Mouse (Mus musculus) myocyte (in vitro differentiated cells): ENCODE results near the gene Ncam1. TPM values are rescaled to one million over a fixed set of nuclear protein-coding genes. Genes with fewer than 3 reads are reported as not detected.

Experiments
- H3K27me3 ChIP-seq: one replicate; pipeline ENCODE4 v1.6.1; 2011; ENCODE audit not compliant: control insufficient read depth, insufficient read depth, insufficient read length
- H3K36me3 ChIP-seq: one replicate; pipeline ENCODE4 v1.6.1; 2011; ENCODE audit not compliant: control insufficient read depth, insufficient read depth
- H3K4me2 ChIP-seq: one replicate; pipeline ENCODE4 v1.6.1; 2011; ENCODE audit warnings: low read depth, control low read depth
- H3K4me3 ChIP-seq: one replicate; pipeline ENCODE4 v1.5.1; 2011; ENCODE audit warnings: mild to moderate bottlenecking, control low read depth, moderate library complexity
- H3K79me2 ChIP-seq: one replicate; pipeline ENCODE4 v1.6.1; 2011; ENCODE audit not compliant: control insufficient read depth, insufficient read depth
- H3ac ChIP-seq: one replicate; pipeline ENCODE4 v1.6.1; 2011; ENCODE audit not compliant: control insufficient read depth, insufficient read length
- CEBPB ChIP-seq: IDR thresholded peaks from 2 replicates; pipeline ENCODE4 v1.6.1; 2011; ENCODE audit warnings: mild to moderate bottlenecking, moderate library complexity; ENCODE audit not compliant: poor library complexity, insufficient read depth, severe bottlenecking
- E2F4 ChIP-seq: IDR thresholded peaks from one replicate; pipeline ENCODE4 v1.6.1; 2011; ENCODE audit warnings: mild to moderate bottlenecking, control low read depth, moderate library complexity; ENCODE audit not compliant: insufficient read depth
- MAX ChIP-seq: IDR thresholded peaks from one replicate; pipeline ENCODE4 v1.6.1; 2011; ENCODE audit warnings: low read depth, mild to moderate bottlenecking, control low read depth
- MYOD1 ChIP-seq, 3 experiments: IDR thresholded peaks; one replicate each; pipeline ENCODE4 v1.6.1; 2011; ENCODE audit warnings: control low read depth in 2 of 3, low read depth in 2 of 3, mild to moderate bottlenecking in 2 of 3, moderate library complexity in 1 of 3; ENCODE audit not compliant: insufficient read length in 2 of 3, control insufficient read depth in 1 of 3
- MYOG ChIP-seq, 3 experiments: IDR thresholded peaks; one replicate each; pipeline ENCODE4 v1.6.1; 2011; ENCODE audit warnings: control low read depth in 2 of 3, low read depth in 2 of 3, mild to moderate bottlenecking in 2 of 3; ENCODE audit not compliant: insufficient read length in 2 of 3, control insufficient read depth in 1 of 3, insufficient read depth in 1 of 3
- POLR2A ChIP-seq: IDR thresholded peaks from one replicate; pipeline ENCODE4 v1.6.1; 2011; ENCODE audit warnings: low read depth, mild to moderate bottlenecking, control low read depth, moderate library complexity; ENCODE audit not compliant: insufficient read length
- POLR2AphosphoS2 ChIP-seq: IDR thresholded peaks from one replicate; pipeline ENCODE4 v1.6.1; 2011; ENCODE audit warnings: low read depth, control low read depth; ENCODE audit not compliant: insufficient read length
- REST ChIP-seq: IDR thresholded peaks from one replicate; pipeline ENCODE4 v1.6.1; 2011; ENCODE audit warnings: mild to moderate bottlenecking, control low read depth, moderate library complexity; ENCODE audit not compliant: insufficient read depth, insufficient read length
- SRF ChIP-seq: IDR thresholded peaks from one replicate; pipeline ENCODE4 v1.6.1; 2011; ENCODE audit warnings: low read depth; ENCODE audit not compliant: control insufficient read depth, insufficient read length
- TCF12 ChIP-seq: IDR thresholded peaks from one replicate; pipeline ENCODE4 v1.6.1; 2011; ENCODE audit warnings: mild to moderate bottlenecking, control low read depth; ENCODE audit not compliant: poor library complexity, insufficient read depth, severe bottlenecking
- TCF3 ChIP-seq: IDR thresholded peaks from one replicate; pipeline ENCODE4 v1.6.1; 2011; ENCODE audit warnings: low read depth, control low read depth; ENCODE audit not compliant: insufficient read length
- USF1 ChIP-seq: IDR thresholded peaks from one replicate; pipeline ENCODE4 v1.6.1; 2011; ENCODE audit warnings: low read depth, mild to moderate bottlenecking, control low read depth, moderate library complexity
- polyA plus RNA-seq: library from polyadenylated mRNA; unstranded; fragments of >200 nt; fragmentation: generic; extraction: Trizol; gene quantifications from one replicate; pipeline ENCODE4 v1.2.1, GENCODE M21; 2012; ENCODE audit warnings: missing spikeins

Gene Ncam1
- polyA plus RNA-seq, 1 experiment = 327 TPM

DNA sequence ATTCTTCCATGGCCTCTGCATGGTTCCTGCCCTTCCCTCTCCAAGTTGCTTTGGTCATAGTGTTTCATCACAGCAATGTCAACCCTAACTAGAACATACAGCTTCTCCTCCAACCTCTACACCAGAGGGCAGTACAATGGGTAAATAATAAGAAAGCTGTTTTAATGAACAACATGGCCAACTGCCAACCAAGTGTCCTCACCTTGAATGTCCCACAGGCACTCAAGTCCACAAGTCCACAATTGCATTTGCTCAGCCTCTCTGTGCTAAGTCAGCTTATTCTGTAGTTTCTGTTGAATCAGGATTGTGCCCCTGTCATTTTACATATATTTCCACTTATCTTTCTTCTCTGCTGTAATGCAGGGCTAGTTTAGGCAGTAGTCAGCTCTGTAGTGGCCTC, 91.1 kb downstream of the Ncam1 start:
- Histone ChIP-seq H3K4me2 (no peak overlapping the region), H3K79me2 (peaks cover 57% of the 10 kb centered on the region), H3K4me3 (no peak overlapping the region), H3ac (no peak overlapping the region), H3K36me3 (peaks cover 16% of the 10 kb centered on the region), H3K27me3 (no peaks in the 10 kb centered on the region)
- TF ChIP-seq POLR2AphosphoS2 (peak; percentile 39), TCF3 (no peak), E2F4 (no peak)

DNA sequence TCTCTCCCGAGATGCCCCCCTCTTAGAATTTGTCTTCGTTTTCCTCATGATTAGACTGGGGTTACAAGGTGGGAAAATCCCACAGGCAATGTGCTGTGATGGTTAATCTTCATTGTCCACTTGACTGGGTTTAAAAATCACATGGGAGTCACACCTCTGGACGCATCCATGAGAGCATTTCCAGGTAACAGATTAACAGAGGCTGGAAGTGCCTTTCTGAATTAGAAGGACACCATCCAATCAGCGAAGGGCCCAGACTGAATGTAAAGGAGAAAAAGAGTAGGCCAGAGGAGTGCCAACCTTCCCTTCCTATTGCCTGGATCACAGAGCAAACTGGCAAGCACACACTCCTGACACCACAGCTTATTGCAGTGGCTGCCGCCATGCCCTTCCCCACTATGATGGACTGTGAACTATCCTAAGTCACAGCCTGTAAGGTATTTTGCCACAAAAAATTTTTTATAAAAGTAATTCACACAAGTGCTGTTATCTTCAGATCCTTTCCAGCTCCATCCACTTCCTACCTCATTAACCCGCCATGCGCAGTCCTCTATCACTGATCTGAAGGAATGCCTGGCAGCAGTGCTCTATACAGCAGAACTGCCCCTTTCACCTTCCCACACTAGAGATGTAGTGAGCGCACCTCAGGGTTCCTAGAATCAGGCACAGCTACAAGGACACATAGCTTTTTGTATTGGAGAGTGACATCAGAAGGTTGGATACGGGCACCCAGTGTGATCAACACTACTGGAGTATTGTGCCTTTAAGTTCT, 94.3 kb downstream of the Ncam1 start:
- Histone ChIP-seq H3ac (no peak overlapping the region), H3K36me3 (peaks cover 21% of the 10 kb centered on the region), H3K4me2 (no peak overlapping the region), H3K4me3 (no peak overlapping the region), H3K79me2 (peaks cover 40% of the 10 kb centered on the region), H3K27me3 (no peaks in the 10 kb centered on the region)
- TF ChIP-seq USF1 = no peak
- TF ChIP-seq REST = no peak
- TF ChIP-seq TCF3 = no peak
- TF ChIP-seq SRF = no peak
- TF ChIP-seq MYOD1 (IDR thresholded peaks at IDR 0.05; ENCODE audit: control insufficient read depth in 1 of 3, insufficient read length in 2 of 3, low read depth in 2 of 3) = no peak
- TF ChIP-seq TCF12 = no peak
- TF ChIP-seq MYOG (IDR thresholded peaks at IDR 0.05; ENCODE audit: control insufficient read depth in 1 of 3, insufficient read depth in 1 of 3, insufficient read length in 2 of 3, low read depth in 2 of 3) = no peak
- no peak for TF ChIP-seq MAX
- TF ChIP-seq CEBPB = no peak
- no peak for TF ChIP-seq POLR2A
- TF ChIP-seq POLR2AphosphoS2 = no peak
- TF ChIP-seq E2F4 = no peak

DNA sequence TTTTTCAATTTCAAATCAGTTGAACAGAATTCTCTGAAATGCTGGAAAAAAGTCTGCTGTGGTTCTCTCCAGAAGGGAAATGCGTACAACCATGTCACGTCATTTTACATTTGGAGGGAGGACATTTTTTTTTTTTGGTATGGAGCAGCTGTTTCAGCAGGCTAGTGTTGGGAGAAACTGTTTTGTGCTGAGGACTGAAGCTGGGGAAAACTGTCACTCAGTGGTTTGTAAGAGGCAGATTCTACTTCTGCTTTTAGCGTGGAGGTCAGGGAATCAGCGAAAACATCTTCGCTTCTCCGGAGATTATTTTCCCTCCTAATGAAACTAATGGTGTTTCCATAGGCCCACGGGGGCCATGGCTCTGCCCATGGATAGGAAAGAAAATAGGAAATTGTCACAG, 103.4 kb downstream of the Ncam1 start:
- no peak overlapping the region for H3K4me2 ChIP-seq
- TF ChIP-seq MAX = no peak
- no peak for TF ChIP-seq REST
- TF ChIP-seq CEBPB = no peak
- no peak for TF ChIP-seq MYOD1 (IDR thresholded peaks at IDR 0.05; ENCODE audit: control insufficient read depth in 1 of 3, insufficient read length in 2 of 3, low read depth in 2 of 3)
- TF ChIP-seq E2F4 = no peak
- TF ChIP-seq POLR2A = no peak
- TF ChIP-seq TCF3 = no peak
- TF ChIP-seq POLR2AphosphoS2 = no peak
- no peak for TF ChIP-seq USF1
- TF ChIP-seq MYOG (IDR thresholded peaks at IDR 0.05; ENCODE audit: control insufficient read depth in 1 of 3, insufficient read depth in 1 of 3, insufficient read length in 2 of 3, low read depth in 2 of 3) = no peak
- TF ChIP-seq TCF12 = no peak
- TF ChIP-seq SRF = no peak
- H3K4me3 ChIP-seq = no peak overlapping the region
- H3K27me3 ChIP-seq = no peaks in the 10 kb centered on the region
- H3K36me3 ChIP-seq = peaks cover 6% of the 10 kb centered on the region
- H3ac ChIP-seq = no peak overlapping the region
- peaks cover 37% of the 10 kb centered on the region for H3K79me2 ChIP-seq

DNA sequence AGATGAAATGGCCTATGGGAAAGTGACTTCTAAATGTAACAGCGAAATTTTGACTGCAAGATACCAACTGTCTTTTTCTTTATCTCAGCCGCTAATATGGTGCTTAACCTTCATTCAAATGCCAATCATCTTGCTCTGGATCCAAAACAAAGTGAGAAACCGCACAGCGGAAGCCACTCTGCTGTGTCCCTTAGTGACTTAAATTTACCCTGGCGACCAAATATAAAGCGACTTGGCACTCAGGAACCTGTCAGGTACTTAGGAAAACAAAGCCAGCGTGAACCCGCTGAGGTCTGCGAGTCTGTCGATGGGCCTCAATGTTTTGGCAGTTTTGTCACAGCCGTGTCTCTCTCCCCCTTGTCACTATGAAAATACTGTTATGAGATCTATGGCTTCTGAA, 105.9 kb downstream of the Ncam1 start:
- no peak overlapping the region for H3K4me2 ChIP-seq
- TF ChIP-seq MYOD1 (IDR thresholded peaks at IDR 0.05; ENCODE audit: control insufficient read depth in 1 of 3, insufficient read length in 2 of 3, low read depth in 2 of 3) = no peak
- TF ChIP-seq CEBPB = no peak
- TF ChIP-seq POLR2AphosphoS2 = no peak
- no peak for TF ChIP-seq USF1
- no peak for TF ChIP-seq REST
- TF ChIP-seq POLR2A = no peak
- no peak for TF ChIP-seq MAX
- TF ChIP-seq E2F4 = no peak
- TF ChIP-seq SRF = no peak
- no peak for TF ChIP-seq MYOG (IDR thresholded peaks at IDR 0.05; ENCODE audit: control insufficient read depth in 1 of 3, insufficient read depth in 1 of 3, insufficient read length in 2 of 3, low read depth in 2 of 3)
- TF ChIP-seq TCF12 = no peak
- TF ChIP-seq TCF3 = no peak
- H3K4me3 ChIP-seq = no peak overlapping the region
- no peaks in the 10 kb centered on the region for H3K27me3 ChIP-seq
- peaks cover 6% of the 10 kb centered on the region for H3K36me3 ChIP-seq
- H3ac ChIP-seq = no peak overlapping the region
- peaks cover 55% of the 10 kb centered on the region for H3K79me2 ChIP-seq

DNA sequence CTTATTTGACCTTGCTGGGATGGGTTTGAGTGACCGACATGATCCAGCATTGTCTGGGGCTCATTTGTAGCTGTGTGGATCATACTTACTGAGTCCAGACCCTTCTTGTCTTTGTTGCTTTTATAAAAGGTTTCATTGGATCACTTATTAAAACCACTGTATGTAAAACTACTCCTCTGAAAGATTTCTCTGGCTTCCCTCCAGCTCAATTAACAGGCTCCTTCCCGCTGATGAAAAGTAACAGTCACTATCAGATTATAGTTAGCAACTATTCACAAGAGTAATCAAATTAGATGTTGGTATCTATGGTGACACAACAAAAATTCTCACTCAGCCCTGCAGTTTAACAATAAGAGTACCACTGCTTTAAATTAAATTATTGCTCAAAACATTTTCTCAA, 107.4 kb downstream of the Ncam1 start:
- peaks cover 6% of the 10 kb centered on the region for H3K36me3 ChIP-seq
- no peak for TF ChIP-seq MYOD1 (IDR thresholded peaks at IDR 0.05; ENCODE audit: control insufficient read depth in 1 of 3, insufficient read length in 2 of 3, low read depth in 2 of 3)
- no peak for TF ChIP-seq TCF3
- no peak for TF ChIP-seq TCF12
- no peak for TF ChIP-seq MAX
- no peak for TF ChIP-seq MYOG (IDR thresholded peaks at IDR 0.05; ENCODE audit: control insufficient read depth in 1 of 3, insufficient read depth in 1 of 3, insufficient read length in 2 of 3, low read depth in 2 of 3)
- TF ChIP-seq REST = no peak
- no peak for TF ChIP-seq E2F4
- TF ChIP-seq USF1 = no peak
- TF ChIP-seq POLR2A = no peak
- TF ChIP-seq SRF = no peak
- no peak for TF ChIP-seq POLR2AphosphoS2
- TF ChIP-seq CEBPB = no peak

More for the DNA sequence above, 107.4 kb downstream of the Ncam1 start:
- H3ac ChIP-seq = no peak overlapping the region
- no peak overlapping the region for H3K4me3 ChIP-seq
- H3K4me2 ChIP-seq = no peak overlapping the region
- H3K79me2 ChIP-seq = peaks cover 66% of the 10 kb centered on the region
- H3K27me3 ChIP-seq = no peaks in the 10 kb centered on the region
